Mouse (Mus musculus) ES-E14 (cell line): Measurements from ENCODE around the gene Cux2.

ENCODE experiments used
- CHD2 ChIP-seq: IDR thresholded peaks from 2 replicates; pipeline ENCODE4 v1.6.1; 2014; ENCODE audit warnings: mild to moderate bottlenecking, low read depth, low read length, inconsistent platforms
- MAFK ChIP-seq: IDR thresholded peaks from 2 replicates; pipeline ENCODE4 v1.6.1; 2014; ENCODE audit warnings: mild to moderate bottlenecking, low read depth, low read length, inconsistent platforms; ENCODE audit not compliant: insufficient read depth
- ZC3H11A ChIP-seq: IDR thresholded peaks from 2 replicates; pipeline ENCODE4 v1.6.1; 2012; ENCODE audit warnings: low read depth, mild to moderate bottlenecking, inconsistent platforms, low read length, borderline replicate concordance
- ZNF384 ChIP-seq: IDR thresholded peaks from 2 replicates; pipeline ENCODE4 v1.6.1; 2012; ENCODE audit warnings: low read depth, low read length, inconsistent platforms

DNA sequence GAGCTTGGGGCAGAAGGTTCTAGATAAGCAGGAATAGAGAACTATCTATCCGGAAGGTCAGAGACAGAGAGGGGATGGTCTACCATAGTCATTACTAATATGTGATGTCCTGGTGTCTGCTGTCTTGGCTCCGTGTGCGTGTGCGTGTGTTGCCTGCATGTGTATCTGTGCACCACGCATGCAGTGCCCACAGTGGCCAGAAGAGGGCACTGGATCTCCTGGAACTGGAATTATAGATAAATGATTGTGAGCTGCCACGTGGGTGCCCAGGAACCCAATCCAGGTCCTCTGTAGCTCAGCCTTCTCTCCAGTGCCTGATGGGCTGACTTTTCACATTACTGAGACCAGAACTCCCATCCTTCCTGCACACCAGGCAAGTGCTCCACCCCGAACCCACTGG is 29.9 kb upstream of the Cux2 start:
- TF ChIP-seq MAFK = no peak
- TF ChIP-seq CHD2 = no peak
- TF ChIP-seq ZNF384 = no peak
- no peak for TF ChIP-seq ZC3H11A
